In genomic region chr5:104375132-104375531, GRCm38 (mm10) we compare ENCODE assay signal across 16 mouse cellular contexts. TPM values are rescaled to one million over a fixed set of nuclear protein-coding genes. Genes with fewer than 3 reads are reported as not detected.
A peak's percentile ranks its signal among the peaks of the same experiment; 100 is the strongest.
DNase-seq lines count a peak whose midpoint lies in the region; ATAC-seq and TF ChIP-seq lines count a peak whose summit lies in the region.
"Had no signal": no experiment of that assay in that cellular context is flagged by ENCODE, and none has a peak within 500 bp of the region (broad histone marks: within the 10 kb centered on the region; RNA-seq: fewer than 3 reads in every experiment).

No protein-coding gene starts in this region.

- no peak overlapping the region for H3K9ac ChIP-seq in lung, postnatal 0 days (replicated peaks; ENCODE audit: low read depth)
- H3K9ac ChIP-seq in embryonic facial prominence, embryonic 12.5 days, result no peak overlapping the region
- H3K9ac ChIP-seq in limb, embryonic 13.5 days, result no peak overlapping the region
- H3K9ac ChIP-seq in heart, adult 2 months (ENCODE audit: low read depth, low read length), result no peak overlapping the region
- H3K9ac ChIP-seq: lung, embryonic 14.5 days had no signal

- TF ChIP-seq POLR2A in heart, adult 2 months (IDR thresholded peaks at IDR 0.05; ENCODE audit: insufficient read depth, low read depth, low read length), result no peak

- no peak overlapping the region for H3K4me2 ChIP-seq in lung, postnatal 0 days (replicated peaks; ENCODE audit: low read depth, low read length)
- no peak overlapping the region for H3K4me2 ChIP-seq in embryonic facial prominence, embryonic 12.5 days (replicated peaks)
- H3K4me2 ChIP-seq in limb, embryonic 13.5 days (replicated peaks), result no peak overlapping the region
- H3K4me2 ChIP-seq: lung, embryonic 14.5 days had no signal

- intact Hi-C loops in heart, adult 2 months (cut with DNase I), result no loop called here

- H3K4me1 ChIP-seq in lung, postnatal 0 days (ENCODE audit: insufficient read depth, low read depth, low read length), result no peaks in the 10 kb centered on the region
- peaks cover 10% of the 10 kb centered on the region; the same call in 1 of the 2 replicates for H3K4me1 ChIP-seq in embryonic facial prominence, embryonic 12.5 days
- H3K4me1 ChIP-seq in limb, embryonic 13.5 days, result peaks cover 23% of the 10 kb centered on the region
- peaks cover 1% of the 10 kb centered on the region for H3K4me1 ChIP-seq in heart, adult 2 months (ENCODE audit: control insufficient read depth, insufficient read depth, low read length)

- H3K27me3 ChIP-seq in lung, postnatal 0 days (replicated peaks; ENCODE audit: insufficient read depth, low read length), result no peaks in the 10 kb centered on the region
- H3K27me3 ChIP-seq in embryonic facial prominence, embryonic 12.5 days, result no peaks in the 10 kb centered on the region
- no peaks in the 10 kb centered on the region for H3K27me3 ChIP-seq in limb, embryonic 13.5 days
- no peaks in the 10 kb centered on the region for H3K27me3 ChIP-seq in heart, adult 2 months (ENCODE audit: control insufficient read depth, insufficient read depth, low read length)

- ATAC-seq in lung, postnatal 0 days, result peak; percentile 25; the same call in 1 of the 2 replicates
- 0 out of 2 replicates have a peak, but pooled peaks have one; percentile 32 for ATAC-seq in embryonic facial prominence, embryonic 12.5 days (ENCODE audit: insufficient number of reproducible peaks, insufficient read depth, low FRiP score, low TSS enrichment)
- ATAC-seq in limb, embryonic 13.5 days (ENCODE audit: low FRiP score, low read depth), result peak; percentile 61
- ATAC-seq in frontal cortex, adult (ENCODE audit: low TSS enrichment), result no peak

- TF ChIP-seq EP300 in lung, postnatal 0 days (IDR thresholded peaks at IDR 0.05), result no peak
- no peak for TF ChIP-seq EP300 in heart, adult 2 months (IDR thresholded peaks at IDR 0.05; ENCODE audit: insufficient read depth, low read depth, low read length)

- no peaks in the 10 kb centered on the region for H3K9me3 ChIP-seq in lung, postnatal 0 days (ENCODE audit: low read length)
- H3K9me3 ChIP-seq in embryonic facial prominence, embryonic 12.5 days, result no peaks in the 10 kb centered on the region
- no peaks in the 10 kb centered on the region for H3K9me3 ChIP-seq in limb, embryonic 13.5 days

- no peak for TF ChIP-seq CTCF in lung, postnatal 0 days (IDR thresholded peaks at IDR 0.05)
- no peak for TF ChIP-seq CTCF in heart, adult 2 months (IDR thresholded peaks at IDR 0.05)

- no peaks in the 10 kb centered on the region for H3K79me2 ChIP-seq in heart, adult 2 months (replicated peaks; ENCODE audit: control insufficient read depth, insufficient read depth, low read length)

- H3K4me3 ChIP-seq in lung, postnatal 0 days (ENCODE audit: low read depth, low read length), result no peak overlapping the region
- H3K4me3 ChIP-seq in embryonic facial prominence, embryonic 12.5 days, result no peak overlapping the region
- H3K4me3 ChIP-seq in limb, embryonic 13.5 days, result no peak overlapping the region
- H3K4me3 ChIP-seq in heart, adult 2 months, result no peak overlapping the region

- no peaks in the 10 kb centered on the region for H3K36me3 ChIP-seq in lung, postnatal 0 days (ENCODE audit: insufficient read depth, low read length)
- no peaks in the 10 kb centered on the region for H3K36me3 ChIP-seq in embryonic facial prominence, embryonic 12.5 days
- no peaks in the 10 kb centered on the region for H3K36me3 ChIP-seq in limb, embryonic 13.5 days
- H3K36me3 ChIP-seq in heart, adult 2 months (ENCODE audit: control insufficient read depth, insufficient read depth, low read length), result peaks cover 3% of the 10 kb centered on the region

- no peak overlapping the region for H3K27ac ChIP-seq in lung, postnatal 0 days (ENCODE audit: low read length)
- H3K27ac ChIP-seq in embryonic facial prominence, embryonic 12.5 days, result peak overlapping the region; percentile 46; the same call in 1 of the 2 replicates
- H3K27ac ChIP-seq in limb, embryonic 13.5 days, result no peak overlapping the region
- H3K27ac ChIP-seq in heart, adult 2 months, result no peak overlapping the region

- 74% methylated on average over 2 of the region's 2 CpGs for WGBS in lung, postnatal 0 days
- WGBS in embryonic facial prominence, embryonic 12.5 days, result 61% methylated on average over 2 of the region's 2 CpGs
- 10% methylated on average over 2 of the region's 2 CpGs for WGBS in limb, embryonic 13.5 days
- 34% methylated on average over 2 of the region's 2 CpGs for WGBS in heart, adult 2 months

- DNase-seq in lung, postnatal 0 days (ENCODE audit: low spot score), result no peak
- no peak for DNase-seq in lung, postnatal 4 days
- DNase-seq in NIH3T3 (ENCODE audit: low read depth), result peak; percentile 46
- no peak for DNase-seq in heart, adult 2 months
- DNase-seq: adrenal gland, postnatal 25 days; kidney, postnatal 14 days; liver; lung, embryonic 14.5 days had no signal

RNA-seq across cellular contexts. Expression of gene Mepe, which starts 50.0 kb away (rescaled TPM):
- not detected in 2 replicates for polyA plus RNA-seq in lung, postnatal 0 days (2015; fragmentation: Nextera tagmentation; extraction: Ambion mirVana)
- not detected in 2 replicates for polyA plus RNA-seq in embryonic facial prominence, embryonic 12.5 days (2016; fragmentation: Nextera tagmentation; extraction: Ambion mirVana)
- polyA plus RNA-seq in limb, embryonic 13.5 days (2015; fragmentation: Nextera tagmentation; extraction: Ambion mirVana), result not detected in 2 replicates
- not detected for total RNA-seq in heart, adult 2 months (2021)
- not detected in 2 replicates for polyA plus RNA-seq in heart, adult 2 months (2012; rRNA removed)
- total RNA-seq: adrenal gland, postnatal 25 days had no signal
- polyA plus RNA-seq: frontal cortex, adult 2 months; gonadal fat pad, adult 2 months; heart, postnatal 0 days; intestine, embryonic 14.5 days; lung, embryonic 14.5 days; urinary bladder, adult 2 months had no signal

RNA-seq across cellular contexts. Expression of gene Spp1, which starts 59.8 kb away (rescaled TPM):
- polyA plus RNA-seq in lung, postnatal 0 days (2015; fragmentation: Nextera tagmentation; extraction: Ambion mirVana), result 74.4 and 87.1 TPM in 2 replicates
- 11.5 and 12.1 TPM in 2 replicates for polyA plus RNA-seq in embryonic facial prominence, embryonic 12.5 days (2016; fragmentation: Nextera tagmentation; extraction: Ambion mirVana)
- polyA plus RNA-seq in limb, embryonic 13.5 days (2015; fragmentation: Nextera tagmentation; extraction: Ambion mirVana), result 11.1 and 11.3 TPM in 2 replicates
- total RNA-seq in heart, adult 2 months (2021), result under 1 TPM; 0.36 to 0.39 TPM
- 1.7 and 2.1 TPM in 2 replicates for polyA plus RNA-seq in heart, adult 2 months (2012; rRNA removed)
